Mouse (Mus musculus) gastrocnemius, postnatal 14 days (tissue): ENCODE measurements around the gene Myl3. TPM values are rescaled to one million over a fixed set of nuclear protein-coding genes. Genes with fewer than 3 reads are reported as not detected.

ENCODE experiments used
- DNase-seq: peaks from one replicate; pipeline ENCODE4 v3.0.0; 2021; ENCODE audit warnings: mixed read lengths
- intact Hi-C: fragments of 180-260 bp; cut with DNase I; formaldehyde crosslinking; loops from one replicate; pipeline ENCODE4 v1.15.1; 2025; ENCODE audit warnings: low total_unique reads
- total RNA-seq, 2 experiments: library from RNA; stranded (reverse); gene quantifications; 2 replicates each; pipeline ENCODE4 v1.2.3; 2021

Gene Myl3
- total RNA-seq, 2 experiments from 2014 or later = 358 to 691 TPM

DNA sequence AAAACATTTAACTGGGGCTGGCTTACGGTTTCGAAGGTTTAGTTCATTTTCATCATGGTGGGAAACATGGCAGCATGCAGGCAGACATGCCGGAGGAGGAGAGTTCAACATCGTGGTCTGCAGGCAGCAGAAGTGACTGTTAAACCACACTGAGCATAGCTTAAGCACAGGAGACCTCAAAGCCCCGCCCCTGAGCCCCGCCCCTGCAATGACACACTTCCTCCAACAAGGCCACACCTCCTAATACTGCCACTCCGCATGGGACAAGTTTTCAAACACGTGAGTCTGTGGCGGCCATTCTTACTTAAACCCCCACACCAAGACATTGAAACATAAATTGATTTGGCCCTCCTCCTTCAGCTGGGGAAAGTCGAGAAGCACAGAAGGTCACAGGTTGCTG, 55.4 kb downstream of the Myl3 start:
- no peak for DNase-seq
- intact Hi-C loops = no loop called here

GRCm38 (mm10) chr9:110797866-110798265, 56.2 kb downstream of the Myl3 start, which contains the start of gene Prss42:
Gene Prss42, plus strand, starts transcription at chr9:110798166.
- intact Hi-C loops = no loop called here
- DNase-seq = no peak

- intact Hi-C loops = no loop called here
- no peak for DNase-seq
Observed at GRCm38 (mm10) chr9:110800834-110801479, 59.3 kb downstream of the Myl3 start.

DNA sequence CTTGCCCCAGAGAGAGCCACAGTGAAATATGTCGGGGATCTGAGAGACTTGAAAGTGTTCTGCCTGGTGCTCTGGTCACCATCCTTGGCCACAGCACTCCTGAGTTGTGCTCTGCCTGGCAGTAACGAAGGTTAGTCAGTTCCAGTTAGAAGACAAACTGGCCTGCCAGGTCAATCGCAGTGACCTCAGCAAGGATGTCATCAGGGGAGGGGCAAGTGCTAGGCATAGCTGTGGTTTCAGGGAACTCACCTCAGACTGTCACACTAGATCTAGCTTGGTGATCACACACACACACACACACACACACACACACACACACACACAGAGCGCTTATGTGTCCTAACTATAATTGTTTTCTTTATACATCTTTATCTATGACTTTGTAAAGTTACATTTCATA, 61.6 kb downstream of the Myl3 start:
- DNase-seq = no peak
- intact Hi-C loops = no loop called here

DNA sequence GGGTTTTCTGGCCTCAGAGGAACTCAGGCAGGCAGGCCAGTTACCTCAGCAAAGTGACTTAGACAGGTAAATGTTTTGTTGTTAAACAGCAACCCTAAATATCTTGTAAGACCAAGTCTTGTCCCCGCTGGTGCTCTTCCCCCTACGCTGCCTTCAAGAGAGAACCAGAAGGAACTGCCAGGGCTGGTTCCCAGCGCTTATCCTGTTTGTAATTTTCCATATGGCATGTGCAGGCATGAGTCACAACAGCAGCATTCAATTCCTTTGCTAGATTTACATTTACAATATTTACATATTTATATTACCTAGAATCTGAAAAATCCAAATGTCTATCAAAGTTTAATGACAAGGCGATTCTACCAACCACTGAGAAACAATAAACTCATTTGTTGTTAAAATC, 68.4 kb downstream of the Myl3 start:
- DNase-seq = no peak
- intact Hi-C loops = no loop called here

GRCm38 (mm10) chr9:110813789-110814188, 72.1 kb downstream of the Myl3 start, which contains the start of gene Prss44:
Gene Prss44, plus strand, starts transcription at chr9:110813994.
- intact Hi-C loops = no loop called here
- no peak for DNase-seq

Other genes with a start within 250 kb of the Myl3 start
- gene Setd2, start 209.3 kb upstream of the Myl3 start, total RNA-seq = 10 to 100 TPM; 31.1 to 33.9 TPM
- gene Nradd, start 117.4 kb upstream of the Myl3 start, total RNA-seq = 1 to 10 TPM; 1.2 to 2.5 TPM
- gene Nbeal2, start 87.7 kb upstream of the Myl3 start, total RNA-seq = 1 to 10 TPM; 2.5 to 4.1 TPM
- 10 to 100 TPM; 46.4 to 52.6 TPM for gene Ccdc12, start 85.4 kb upstream of the Myl3 start, total RNA-seq
- 1 to 10 TPM; 2.7 to 4.3 TPM for gene Pth1r, start 5.3 kb downstream of the Myl3 start, total RNA-seq
- not detected for gene Prss42, start 56.3 kb downstream of the Myl3 start, total RNA-seq
- gene Prss44, start 72.1 kb downstream of the Myl3 start, total RNA-seq = not detected
- not detected for gene Prss43, start 84.8 kb downstream of the Myl3 start, total RNA-seq
- gene Prss45, start 92.7 kb downstream of the Myl3 start, total RNA-seq = not detected
- not detected for gene Prss46, start 102.6 kb downstream of the Myl3 start, total RNA-seq
- gene Prss50, start 116.1 kb downstream of the Myl3 start, total RNA-seq = not detected
- 1 to 10 TPM; 4.0 to 9.5 TPM for gene Als2cl, start 138.0 kb downstream of the Myl3 start, total RNA-seq
- gene Tmie, start 138.3 kb downstream of the Myl3 start, total RNA-seq = under 1 TPM; 0.55 to 0.62 TPM
- gene Fam240a, start 175.0 kb downstream of the Myl3 start, total RNA-seq = 1 to 10 TPM in 1 of 2 experiments, under 1 TPM in 1; 0.78 to 2.6 TPM
- not detected for gene Tdgf1, start 204.3 kb downstream of the Myl3 start, total RNA-seq
- gene Lrrc2, start 209.7 kb downstream of the Myl3 start, total RNA-seq = 10 to 100 TPM; 23.7 to 24.1 TPM
- gene Rtp3, start 248.7 kb downstream of the Myl3 start, total RNA-seq = 1 to 10 TPM; 1.2 to 1.3 TPM